Mouse (Mus musculus) hindbrain, postnatal 0 days (tissue): ENCODE measurements around the gene Gm7929. TPM values are rescaled to one million over a fixed set of nuclear protein-coding genes. Genes with fewer than 3 reads are reported as not detected.
"Not testable (repeated sequence)": the region's sequence is repeated elsewhere in the genome, so short reads cannot be mapped to it uniquely, and the experiment has no call there.

Source experiments
- ATAC-seq: fragments of 200-750 bp; cut with Nextera tagmentation; 2 replicates; pipeline ENCODE4 v1.8.0; 2017; ENCODE audit warnings: mild to moderate bottlenecking, moderate TSS enrichment, moderate library complexity
- DNase-seq: peaks from one replicate; pipeline ENCODE4 v3.0.0-alpha.2; 2015; ENCODE audit warnings: low spot score
- H3K27ac ChIP-seq: fragments of 300-500 bp; sonication (generic); 2 replicates; pipeline ENCODE4 v1.5.1; 2014; ENCODE audit warnings: mild to moderate bottlenecking
- H3K27me3 ChIP-seq: fragments of 300-500 bp; sonication (generic); 2 replicates; pipeline ENCODE4 v1.6.1; 2014; ENCODE audit warnings: low read length, mixed read lengths; ENCODE audit not compliant: insufficient read depth
- H3K36me3 ChIP-seq: fragments of 300-500 bp; sonication (generic); 2 replicates; pipeline ENCODE4 v1.6.1; 2014; ENCODE audit warnings: low read length, mixed read lengths; ENCODE audit not compliant: insufficient read depth
- H3K4me1 ChIP-seq: fragments of 300-500 bp; sonication (generic); 2 replicates; pipeline ENCODE4 v1.6.1; 2014; ENCODE audit warnings: antibody characterized with exemption, low read length, mixed read lengths; ENCODE audit not compliant: insufficient read depth
- H3K4me2 ChIP-seq: fragments of 300-500 bp; sonication (generic); 2 replicates; pipeline ENCODE4 v1.6.1; 2014; ENCODE audit warnings: low read depth, mild to moderate bottlenecking, low read length, moderate library complexity, mixed read lengths
- H3K4me3 ChIP-seq: fragments of 300-500 bp; sonication (generic); 2 replicates; pipeline ENCODE4 v1.5.1; 2014; ENCODE audit warnings: low read length
- H3K9ac ChIP-seq: fragments of 300-500 bp; sonication (generic); replicated peaks from 2 replicates; pipeline ENCODE4 v1.6.1; 2014; ENCODE audit warnings: mild to moderate bottlenecking, low read length, moderate library complexity, mixed read lengths
- H3K9me3 ChIP-seq: fragments of 300-500 bp; sonication (generic); 2 replicates; pipeline ENCODE4 v1.6.1; 2016; ENCODE audit warnings: low read length, mixed read lengths
- WGBS: fragments of 180-500 bp; shearing (Covaris S2); extraction: QIAGEN DNeasy Blood & Tissue Kit; methylation state at CpG from one replicate; pipeline ENCODE4 v1.1.7; 2014; 5-methylcytosine and 5-hydroxymethylcytosine counted together
- polyA plus RNA-seq: library from polyadenylated mRNA; unstranded; fragments of >200 nt; fragmentation: Nextera tagmentation; extraction: Ambion mirVana; gene quantifications from 2 replicates; pipeline ENCODE4 v1.2.1, GENCODE M21; 2015
- total RNA-seq: library from RNA; depleted of rRNA; stranded (reverse); fragments of >200 nt; gene quantifications from 2 replicates; pipeline ENCODE4 v1.2.3, GENCODE M21; 2014; rRNA removed

The Gm7929 gene
- not detected in 2 replicates for total RNA-seq
- polyA plus RNA-seq, result not detected in 2 replicates

DNA sequence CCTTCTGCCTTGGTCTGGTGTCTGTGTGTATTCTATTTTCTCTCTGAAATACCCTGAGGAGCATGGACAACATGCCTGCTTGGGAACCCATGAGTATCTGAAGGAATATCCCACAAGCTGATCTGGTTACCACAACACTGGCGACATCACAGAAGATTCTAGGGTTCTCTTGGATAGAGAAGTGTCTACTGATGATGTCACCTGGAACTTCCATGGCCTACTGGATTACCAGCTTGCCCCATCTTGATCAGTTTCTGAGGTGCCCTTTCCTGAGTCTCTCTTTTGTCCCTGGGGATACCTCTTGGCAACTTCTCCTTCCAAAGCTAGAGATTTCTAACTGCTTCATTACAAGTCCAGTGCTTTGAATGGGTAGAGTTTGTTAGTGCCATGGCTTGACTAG is at the start of gene Gm7929:
Gene Gm7929, minus strand, starts transcription at position 101 of the 400 bp plus-strand sequence.
- not testable (repeated sequence) for ATAC-seq, H3K4me2 ChIP-seq, H3K9me3 ChIP-seq, H3K4me3 ChIP-seq, H3K27ac ChIP-seq, H3K9ac ChIP-seq, H3K4me1 ChIP-seq, H3K36me3 ChIP-seq, DNase-seq, H3K27me3 ChIP-seq
- WGBS, result no CpG with 5 or more reads among the region's 1 CpGs

DNA sequence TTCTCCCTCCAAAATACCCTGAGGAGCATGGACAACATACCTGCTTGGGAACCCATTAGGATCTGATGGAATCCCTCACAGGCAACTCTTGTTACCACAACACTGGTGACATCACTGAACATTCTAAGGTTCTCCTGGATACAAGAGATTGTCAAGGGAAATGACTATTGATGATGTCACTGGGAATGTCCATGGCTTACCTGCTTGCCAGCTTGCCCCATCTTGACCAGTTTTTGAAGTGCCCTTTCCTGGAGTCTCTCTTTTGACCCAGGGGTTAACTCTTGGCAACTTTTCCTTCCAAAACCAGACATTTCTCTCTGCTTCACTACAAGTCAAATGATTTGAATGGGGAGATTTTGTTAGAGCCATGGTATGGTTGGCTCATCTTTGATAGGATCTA is 21.9 kb upstream of the Gm7929 start, which contains the start of gene Gm47189:
Gene Gm47189, minus strand, starts transcription at position 101 of the 400 bp plus-strand sequence.
- H3K4me2 ChIP-seq, ATAC-seq, H3K4me1 ChIP-seq, H3K36me3 ChIP-seq, H3K9ac ChIP-seq, H3K27me3 ChIP-seq, DNase-seq, H3K4me3 ChIP-seq, H3K27ac ChIP-seq, H3K9me3 ChIP-seq: not testable (repeated sequence)

DNA sequence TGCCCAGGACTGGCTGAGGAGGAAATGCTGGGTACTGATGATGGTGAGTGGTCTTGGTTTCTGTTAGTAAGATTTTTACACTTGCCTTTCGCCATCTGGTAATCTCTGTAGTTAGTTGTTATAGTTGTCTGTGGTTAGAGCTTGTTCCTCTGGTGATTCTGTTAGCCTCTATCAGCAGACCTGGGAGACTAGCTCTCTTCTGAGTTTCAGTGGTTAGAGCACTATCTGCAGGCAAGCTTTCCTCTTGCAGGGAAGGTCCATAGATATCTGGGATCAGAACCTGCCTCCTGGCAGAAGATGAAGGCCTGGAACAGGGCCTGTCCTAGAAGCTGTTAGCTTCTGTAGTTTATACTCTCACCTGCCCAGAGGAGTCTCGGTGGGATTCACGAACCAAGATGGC is 5.5 kb upstream of the Gm7929 start:
- not testable (repeated sequence) for H3K27ac ChIP-seq, H3K9me3 ChIP-seq, H3K4me3 ChIP-seq, H3K4me1 ChIP-seq, DNase-seq, ATAC-seq, H3K4me2 ChIP-seq, H3K27me3 ChIP-seq, H3K36me3 ChIP-seq, H3K9ac ChIP-seq
- 77% methylated on average over 2 of the region's 3 CpGs for WGBS

DNA sequence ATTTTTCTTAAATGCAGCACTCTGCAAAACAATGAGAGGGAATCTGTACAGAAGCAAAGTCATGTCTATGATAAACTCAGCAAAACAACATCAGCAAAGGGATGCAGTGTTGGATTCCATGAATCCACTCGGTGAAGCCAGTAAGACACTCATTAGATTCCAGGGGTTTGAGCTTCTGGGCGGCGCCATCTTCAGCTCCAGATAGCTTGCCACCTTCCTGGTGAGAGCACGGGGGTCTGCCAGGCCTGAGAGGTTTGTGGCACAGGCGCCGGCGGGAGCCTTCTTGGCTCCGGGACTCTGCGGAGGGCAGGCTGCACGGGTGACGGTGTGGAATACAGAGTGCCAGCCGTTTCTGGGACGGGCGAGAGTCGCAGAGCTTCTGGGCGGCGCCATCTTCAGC is 27.0 kb downstream of the Gm7929 start:
- not testable (repeated sequence) for H3K9ac ChIP-seq, H3K36me3 ChIP-seq, H3K27ac ChIP-seq, H3K9me3 ChIP-seq, H3K27me3 ChIP-seq, ATAC-seq, DNase-seq, H3K4me3 ChIP-seq, H3K4me1 ChIP-seq, H3K4me2 ChIP-seq
- 83% methylated on average over 14 of the region's 17 CpGs for WGBS

DNA sequence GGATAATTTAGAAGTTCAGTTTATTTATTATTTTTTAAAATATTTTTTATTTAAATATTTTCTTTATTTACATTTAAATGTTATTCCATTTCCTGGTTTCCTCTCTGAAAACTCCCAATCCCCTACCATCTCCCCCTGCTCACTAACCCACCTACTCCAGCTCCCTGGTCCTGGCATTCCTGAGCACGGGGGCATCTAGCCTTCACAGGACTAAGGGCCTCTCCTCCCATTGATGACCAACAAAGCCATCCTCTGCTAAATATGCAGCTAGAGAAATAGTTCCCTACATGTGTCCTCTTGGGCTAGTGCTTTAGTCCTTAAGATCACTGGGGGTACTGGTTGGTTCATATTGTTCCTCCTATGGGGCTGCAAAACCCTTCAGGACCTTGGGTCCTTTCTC is 33.2 kb downstream of the Gm7929 start:
- H3K27ac ChIP-seq, H3K4me2 ChIP-seq, ATAC-seq, H3K4me3 ChIP-seq, H3K9me3 ChIP-seq, H3K27me3 ChIP-seq, H3K36me3 ChIP-seq, H3K9ac ChIP-seq, DNase-seq, H3K4me1 ChIP-seq: not testable (repeated sequence)
- WGBS, result 83% methylated on average over 1 of the region's 1 CpGs

DNA sequence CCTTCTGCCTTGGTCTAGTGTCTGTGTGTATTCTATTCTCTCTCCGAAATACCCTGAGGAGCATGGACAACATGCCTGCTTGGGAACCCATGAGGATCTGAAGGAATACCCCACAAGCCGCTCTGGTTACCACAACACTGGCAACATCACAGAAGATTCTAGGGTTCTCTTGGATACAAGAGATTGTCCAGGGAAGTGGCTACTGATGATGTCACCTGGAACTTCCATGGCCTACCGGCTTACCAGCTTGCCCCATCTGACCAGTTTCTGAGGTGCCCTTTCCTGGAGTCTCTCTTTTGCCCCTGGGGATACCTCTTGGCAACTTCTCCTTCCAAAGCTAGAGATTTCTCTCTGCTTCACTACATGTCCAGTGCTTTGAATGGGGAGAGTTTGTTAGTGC is 48.6 kb downstream of the Gm7929 start, which contains the start of gene Gm8068:
Gene Gm8068, minus strand, starts transcription at position 101 of the 400 bp plus-strand sequence.
- WGBS, result no CpG with 5 or more reads among the region's 3 CpGs
- not testable (repeated sequence) for H3K27me3 ChIP-seq, DNase-seq, ATAC-seq, H3K4me2 ChIP-seq, H3K27ac ChIP-seq, H3K9ac ChIP-seq, H3K9me3 ChIP-seq, H3K4me1 ChIP-seq, H3K36me3 ChIP-seq, H3K4me3 ChIP-seq

Other genes with a start within 250 kb of the Gm7929 start
- gene Gm7970, start 195.0 kb downstream of the Gm7929 start, total RNA-seq, result not detected in 2 replicates
- not detected in 2 replicates for gene Gm7970, start 195.0 kb downstream of the Gm7929 start, polyA plus RNA-seq
- not detected in 2 replicates for gene 1700049E17Rik2, start 177.4 kb downstream of the Gm7929 start, total RNA-seq
- gene 1700049E17Rik2, start 177.4 kb downstream of the Gm7929 start, polyA plus RNA-seq, result not detected in 2 replicates
- not detected in 2 replicates for gene Gm3072, start 126.0 kb downstream of the Gm7929 start, total RNA-seq
- not detected in 2 replicates for gene Gm3072, start 126.0 kb downstream of the Gm7929 start, polyA plus RNA-seq
- gene Gm3676, start 104.1 kb downstream of the Gm7929 start, total RNA-seq, result not detected in 2 replicates
- gene Gm3676, start 104.1 kb downstream of the Gm7929 start, polyA plus RNA-seq, result not detected in 2 replicates
- not detected in 2 replicates for gene Gm8068, start 48.7 kb downstream of the Gm7929 start, total RNA-seq
- gene Gm8068, start 48.7 kb downstream of the Gm7929 start, polyA plus RNA-seq, result not detected in 2 replicates
- not detected in 2 replicates for gene Gm47189, start 21.8 kb upstream of the Gm7929 start, total RNA-seq
- not detected in 2 replicates for gene Gm47189, start 21.8 kb upstream of the Gm7929 start, polyA plus RNA-seq
- gene Gm7980, start 156.7 kb upstream of the Gm7929 start, total RNA-seq, result not detected in 2 replicates
- gene Gm7980, start 156.7 kb upstream of the Gm7929 start, polyA plus RNA-seq, result not detected in 2 replicates
- not detected in 2 replicates for gene 1700049E17Rik1, start 174.3 kb upstream of the Gm7929 start, total RNA-seq
- not detected in 2 replicates for gene 1700049E17Rik1, start 174.3 kb upstream of the Gm7929 start, polyA plus RNA-seq
- gene 1700024B05Rik, start 193.4 kb upstream of the Gm7929 start, total RNA-seq, result not detected in 2 replicates
- not detected in 2 replicates for gene 1700024B05Rik, start 193.4 kb upstream of the Gm7929 start, polyA plus RNA-seq
- not detected in 2 replicates for gene Gm6401, start 217.3 kb upstream of the Gm7929 start, total RNA-seq
- 0.14 TPM in 1 of 2 replicates, not detected in the other for gene Gm6401, start 217.3 kb upstream of the Gm7929 start, polyA plus RNA-seq
- not detected in 2 replicates for gene Gm3543, start 232.7 kb upstream of the Gm7929 start, total RNA-seq
- not detected in 2 replicates for gene Gm3543, start 232.7 kb upstream of the Gm7929 start, polyA plus RNA-seq